Mouse (Mus musculus): ENCODE measurements around the gene Ube2g1.

DNA sequence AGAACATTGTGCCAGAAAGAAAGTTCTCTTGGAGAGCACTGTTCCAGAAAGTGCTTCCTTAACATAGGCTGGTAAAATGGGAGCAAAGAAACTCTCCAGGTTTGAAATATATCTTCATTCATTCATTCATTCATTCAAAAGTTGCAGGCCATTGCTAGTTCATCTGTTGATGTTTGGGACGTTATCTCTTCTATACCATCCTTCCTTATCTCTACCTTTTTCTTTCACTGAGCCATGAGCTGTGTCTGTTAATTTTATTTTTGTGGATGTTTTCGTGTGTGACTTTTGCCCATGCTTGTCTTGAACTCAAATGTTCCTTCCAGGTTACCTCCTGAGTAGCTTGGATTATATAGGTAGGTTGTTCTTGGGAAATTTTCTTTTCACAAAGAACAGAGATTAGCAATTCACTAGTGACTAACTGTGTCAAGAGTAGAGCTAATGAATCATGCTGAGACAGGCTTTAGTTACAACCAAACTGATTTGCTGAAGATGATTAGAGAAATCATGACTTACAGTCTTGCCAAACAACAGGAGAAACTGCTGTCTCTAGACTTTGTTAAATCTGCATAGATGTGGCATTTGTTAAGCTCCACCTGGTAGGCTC, 89.4 kb downstream of the Ube2g1 start:
- no peak for TF ChIP-seq POLR2A (IDR thresholded peaks at IDR 0.05; ENCODE audit: extremely low read depth, insufficient read depth, low read length)
- no peak for TF ChIP-seq CTCF (IDR thresholded peaks at IDR 0.05; ENCODE audit: extremely low read depth, insufficient read depth, low read length)
